Mouse (Mus musculus): ENCODE measurements around the gene Ubn1. TPM values are rescaled to one million over a fixed set of nuclear protein-coding genes. Genes with fewer than 3 reads are reported as not detected.
A peak's percentile ranks its signal among the peaks of the same experiment; 100 is the strongest.

Gene Ubn1
- polyA plus RNA-seq, 1 experiment, result 26.8 TPM

DNA sequence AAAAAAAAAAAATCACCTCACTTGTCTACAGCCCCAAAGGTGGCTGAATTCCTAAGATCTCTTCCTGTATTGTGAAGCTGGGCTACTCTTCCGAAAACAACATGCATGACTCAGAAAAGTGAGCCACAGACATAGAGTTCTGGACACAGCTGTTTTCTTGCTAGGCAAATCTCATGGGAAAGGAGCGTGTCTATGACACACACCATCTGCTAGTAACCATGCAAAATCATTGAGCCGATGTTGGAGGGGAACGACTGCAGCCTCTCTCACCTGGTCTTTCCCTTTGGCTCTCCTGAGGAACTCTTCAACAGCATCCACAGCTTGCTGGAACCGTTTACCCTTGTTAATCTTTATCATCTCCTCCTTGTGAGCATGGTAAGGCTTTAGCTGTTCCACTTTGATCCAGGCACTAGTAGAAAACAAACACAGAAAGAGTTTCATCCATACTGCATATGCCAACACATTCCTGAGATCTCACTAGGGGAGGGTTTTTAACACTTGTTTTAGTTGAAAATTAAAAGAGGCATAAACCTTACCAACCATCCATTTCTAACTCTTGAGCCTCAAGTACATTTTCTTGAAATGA is 13.1 kb upstream of the Ubn1 start:
- Histone ChIP-seq H3K27me3 (ENCODE audit: control insufficient read depth, insufficient read depth, low read length) (no peaks in the 10 kb centered on the region), H3K4me3 (ENCODE audit: control insufficient read depth, low read depth, low read length) (no peak overlapping the region), H3K4me1 (ENCODE audit: control insufficient read depth, insufficient read depth, low read length) (no peaks in the 10 kb centered on the region), H3K36me3 (ENCODE audit: control insufficient read depth, insufficient read depth, low read length) (peaks cover 8% of the 10 kb centered on the region), H3K27ac (ENCODE audit: control insufficient read depth, insufficient read depth, low read depth, low read length) (no peak overlapping the region)
- TF ChIP-seq CTCF (IDR thresholded peaks at IDR 0.05; ENCODE audit: control insufficient read depth, insufficient read depth, insufficient replicate concordance, low read depth, low read length) (no peak), POLR2A (IDR thresholded peaks at IDR 0.05; ENCODE audit: control insufficient read depth, low read depth, low read length) (no peak)

DNA sequence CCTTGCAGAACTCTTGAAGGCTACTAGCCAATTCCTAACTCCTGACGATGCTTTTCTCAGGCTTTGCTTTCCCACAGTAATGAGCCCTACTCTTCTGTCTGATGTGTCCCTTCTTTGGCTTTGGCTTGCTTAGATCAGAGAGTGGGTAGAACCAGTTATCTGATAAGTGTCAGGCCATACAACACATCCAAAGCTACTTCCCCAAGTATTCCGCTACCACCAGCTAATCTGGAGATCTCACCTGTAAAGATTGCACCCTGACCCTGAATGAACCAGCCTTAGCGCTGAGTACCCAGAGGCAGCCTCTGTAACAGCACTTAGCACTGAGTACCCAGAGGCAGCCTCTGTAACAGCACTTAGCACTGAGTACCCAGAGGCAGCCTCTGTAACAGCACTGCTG is 4.5 kb upstream of the Ubn1 start:
- Histone ChIP-seq H3K27ac (ENCODE audit: control insufficient read depth, insufficient read depth, low read depth, low read length) (no peak overlapping the region), H3K27me3 (ENCODE audit: control insufficient read depth, insufficient read depth, low read length) (no peaks in the 10 kb centered on the region), H3K4me1 (ENCODE audit: control insufficient read depth, insufficient read depth, low read length) (peaks cover 2% of the 10 kb centered on the region; the same call in 1 of the 2 replicates), H3K36me3 (ENCODE audit: control insufficient read depth, insufficient read depth, low read length) (peaks cover 3% of the 10 kb centered on the region; the same call in 1 of the 2 replicates), H3K4me3 (ENCODE audit: control insufficient read depth, low read depth, low read length) (no peak overlapping the region)
- TF ChIP-seq POLR2A (IDR thresholded peaks at IDR 0.05; ENCODE audit: control insufficient read depth, low read depth, low read length), result no peak
- no peak for TF ChIP-seq CTCF (IDR thresholded peaks at IDR 0.05; ENCODE audit: control insufficient read depth, insufficient read depth, insufficient replicate concordance, low read depth, low read length)

DNA sequence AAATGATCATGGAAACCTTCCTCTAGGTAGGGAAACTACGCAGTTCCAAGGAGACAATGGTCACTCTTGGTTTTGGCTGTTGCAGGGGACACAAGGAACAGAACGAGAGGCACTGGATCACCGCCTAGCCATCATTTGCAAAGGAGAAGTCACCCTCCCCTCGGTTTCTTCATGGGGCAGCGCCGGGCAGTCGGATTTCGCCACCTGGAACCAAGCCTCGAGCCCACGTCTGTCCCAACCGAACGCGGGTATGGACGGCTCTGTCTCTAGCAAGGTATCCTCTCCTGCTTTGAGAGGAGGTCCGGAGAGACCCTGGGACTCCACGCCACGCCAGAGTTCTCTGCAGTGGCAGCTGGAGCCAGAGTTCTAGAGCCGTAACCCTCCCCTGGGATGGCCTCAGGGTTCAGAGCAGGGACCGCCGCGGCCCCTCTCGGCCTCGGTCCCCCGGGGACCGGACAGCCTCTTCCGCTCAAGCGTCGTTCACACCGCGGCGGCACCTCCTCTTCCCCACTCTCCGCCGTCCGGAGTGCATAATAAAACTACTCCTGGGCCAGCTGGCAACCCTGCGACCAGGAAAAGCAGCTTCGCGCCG is 579 bp upstream of the Ubn1 start:
- H3K36me3 ChIP-seq (ENCODE audit: control insufficient read depth, insufficient read depth, low read length), result peaks cover 1% of the 10 kb centered on the region; the same call in 1 of the 2 replicates
- H3K4me1 ChIP-seq (ENCODE audit: control insufficient read depth, insufficient read depth, low read length), result peaks cover 4% of the 10 kb centered on the region
- peak overlapping the region; percentile 89 for H3K4me3 ChIP-seq (ENCODE audit: control insufficient read depth, low read depth, low read length)
- no peak for TF ChIP-seq POLR2A (IDR thresholded peaks at IDR 0.05; ENCODE audit: control insufficient read depth, low read depth, low read length)
- no peak for TF ChIP-seq CTCF (IDR thresholded peaks at IDR 0.05; ENCODE audit: control insufficient read depth, insufficient read depth, insufficient replicate concordance, low read depth, low read length)
- no peaks in the 10 kb centered on the region for H3K27me3 ChIP-seq (ENCODE audit: control insufficient read depth, insufficient read depth, low read length)
- H3K27ac ChIP-seq (ENCODE audit: control insufficient read depth, insufficient read depth, low read depth, low read length), result peak overlapping the region; percentile 92

DNA sequence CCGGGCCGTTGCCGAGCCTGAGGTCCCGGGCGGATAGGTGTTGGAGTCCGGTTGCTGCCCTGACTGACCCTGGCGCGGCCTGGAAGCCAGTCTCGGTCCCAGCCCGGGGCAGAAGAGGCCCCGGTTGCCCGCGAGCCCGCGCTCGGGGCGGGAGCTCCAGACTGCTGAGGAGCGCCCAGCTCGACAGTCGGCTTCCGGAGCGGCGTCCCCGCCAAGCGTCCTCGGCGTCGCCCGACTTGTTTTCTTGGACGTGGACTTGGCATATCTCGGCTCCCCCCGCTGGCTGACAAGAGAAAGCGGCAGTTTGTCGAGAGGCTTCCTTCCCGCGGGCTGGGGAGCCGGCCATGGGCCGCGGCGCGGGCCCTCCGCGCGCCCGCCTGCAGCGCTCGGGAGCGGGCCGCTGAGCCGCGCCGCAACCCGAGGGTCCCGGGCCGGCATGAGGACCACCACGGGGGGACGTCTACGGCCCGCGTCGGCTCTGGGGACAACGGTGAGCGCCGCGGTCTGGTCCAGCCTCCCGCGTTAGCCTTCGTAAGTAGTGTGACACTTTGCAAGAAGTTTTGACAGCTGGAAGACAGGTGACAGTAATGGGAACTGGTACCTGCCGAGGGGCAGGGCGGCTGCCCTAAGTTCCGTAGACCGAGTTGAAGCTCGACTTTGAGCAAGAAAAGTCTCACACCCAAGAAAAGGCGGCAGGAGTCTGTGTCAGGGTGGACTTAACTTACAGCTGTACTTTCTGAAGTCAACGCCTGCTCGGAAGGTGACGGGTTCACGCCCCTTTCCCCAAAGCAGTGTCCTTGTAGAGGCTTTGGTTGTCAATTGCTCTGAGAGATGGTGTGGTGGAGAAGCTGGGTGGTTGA is 624 bp downstream of the Ubn1 start:
- H3K4me1 ChIP-seq (ENCODE audit: control insufficient read depth, insufficient read depth, low read length), result peaks cover 4% of the 10 kb centered on the region
- TF ChIP-seq POLR2A (IDR thresholded peaks at IDR 0.05; ENCODE audit: control insufficient read depth, low read depth, low read length), result no peak; the same call in 1 of the 2 replicates
- no peak for TF ChIP-seq CTCF (IDR thresholded peaks at IDR 0.05; ENCODE audit: control insufficient read depth, insufficient read depth, insufficient replicate concordance, low read depth, low read length)
- peak overlapping the region; percentile 95 for H3K27ac ChIP-seq (ENCODE audit: control insufficient read depth, insufficient read depth, low read depth, low read length)
- peaks cover 1% of the 10 kb centered on the region; the same call in 1 of the 2 replicates for H3K36me3 ChIP-seq (ENCODE audit: control insufficient read depth, insufficient read depth, low read length)
- H3K4me3 ChIP-seq (ENCODE audit: control insufficient read depth, low read depth, low read length), result peak overlapping the region; percentile 89
- no peaks in the 10 kb centered on the region for H3K27me3 ChIP-seq (ENCODE audit: control insufficient read depth, insufficient read depth, low read length)

DNA sequence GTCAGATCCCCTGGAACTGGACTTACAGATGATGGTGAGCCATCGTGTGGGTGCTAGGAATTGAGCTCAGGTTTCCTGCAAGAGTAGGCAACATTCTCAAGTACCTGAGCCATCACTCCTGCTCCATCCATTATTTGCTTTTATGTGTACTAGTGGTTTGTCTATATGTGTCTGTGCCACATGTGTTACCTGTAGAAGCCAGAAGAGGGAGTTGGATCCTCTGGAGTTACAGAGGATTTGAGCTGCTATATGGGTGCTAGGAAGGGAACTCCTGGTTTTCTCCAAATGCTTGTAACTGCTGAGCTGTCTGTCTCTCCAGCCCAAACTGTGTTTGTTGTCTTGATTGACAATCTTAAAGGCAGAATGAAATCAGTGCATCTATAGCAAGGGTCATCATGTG is 8.3 kb downstream of the Ubn1 start:
- TF ChIP-seq POLR2A (IDR thresholded peaks at IDR 0.05; ENCODE audit: control insufficient read depth, low read depth, low read length) (no peak), CTCF (IDR thresholded peaks at IDR 0.05; ENCODE audit: control insufficient read depth, insufficient read depth, insufficient replicate concordance, low read depth, low read length) (no peak)

DNA sequence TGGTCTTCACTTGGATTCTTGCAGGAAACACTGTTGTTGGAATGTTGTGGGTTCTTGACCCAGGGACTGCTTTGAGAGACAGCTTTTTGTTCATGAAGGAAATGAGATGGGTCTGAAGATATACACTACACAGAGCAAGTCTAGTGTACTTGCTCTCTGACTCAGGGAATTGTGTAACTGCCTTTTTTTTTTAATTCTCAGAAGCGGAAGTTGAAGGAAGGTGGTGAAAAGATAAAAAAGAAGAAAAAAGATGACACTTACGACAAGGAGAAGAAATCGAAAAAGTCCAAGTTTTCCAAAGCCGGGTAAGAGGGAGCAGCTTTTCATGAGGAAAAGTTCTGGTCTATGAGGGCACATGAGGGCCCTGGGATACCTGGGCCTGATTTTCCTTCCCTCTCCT is 13.6 kb downstream of the Ubn1 start:
- H3K27ac ChIP-seq (ENCODE audit: control insufficient read depth, insufficient read depth, low read depth, low read length), result no peak overlapping the region
- H3K4me1 ChIP-seq (ENCODE audit: control insufficient read depth, insufficient read depth, low read length), result no peaks in the 10 kb centered on the region
- no peak for TF ChIP-seq CTCF (IDR thresholded peaks at IDR 0.05; ENCODE audit: control insufficient read depth, insufficient read depth, insufficient replicate concordance, low read depth, low read length)
- TF ChIP-seq POLR2A (IDR thresholded peaks at IDR 0.05; ENCODE audit: control insufficient read depth, low read depth, low read length), result no peak
- H3K4me3 ChIP-seq (ENCODE audit: control insufficient read depth, low read depth, low read length), result no peak overlapping the region
- H3K27me3 ChIP-seq (ENCODE audit: control insufficient read depth, insufficient read depth, low read length), result no peaks in the 10 kb centered on the region
- peaks cover 2% of the 10 kb centered on the region; the same call in 1 of the 2 replicates for H3K36me3 ChIP-seq (ENCODE audit: control insufficient read depth, insufficient read depth, low read length)

More for the DNA sequence above, 8.3 kb downstream of the Ubn1 start:
- no peaks in the 10 kb centered on the region for H3K4me1 ChIP-seq (ENCODE audit: control insufficient read depth, insufficient read depth, low read length)
- H3K27me3 ChIP-seq (ENCODE audit: control insufficient read depth, insufficient read depth, low read length), result no peaks in the 10 kb centered on the region
- no peaks in the 10 kb centered on the region; the same call in 1 of the 2 replicates for H3K36me3 ChIP-seq (ENCODE audit: control insufficient read depth, insufficient read depth, low read length)
- no peak overlapping the region for H3K27ac ChIP-seq (ENCODE audit: control insufficient read depth, insufficient read depth, low read depth, low read length)
- H3K4me3 ChIP-seq (ENCODE audit: control insufficient read depth, low read depth, low read length), result no peak overlapping the region

DNA sequence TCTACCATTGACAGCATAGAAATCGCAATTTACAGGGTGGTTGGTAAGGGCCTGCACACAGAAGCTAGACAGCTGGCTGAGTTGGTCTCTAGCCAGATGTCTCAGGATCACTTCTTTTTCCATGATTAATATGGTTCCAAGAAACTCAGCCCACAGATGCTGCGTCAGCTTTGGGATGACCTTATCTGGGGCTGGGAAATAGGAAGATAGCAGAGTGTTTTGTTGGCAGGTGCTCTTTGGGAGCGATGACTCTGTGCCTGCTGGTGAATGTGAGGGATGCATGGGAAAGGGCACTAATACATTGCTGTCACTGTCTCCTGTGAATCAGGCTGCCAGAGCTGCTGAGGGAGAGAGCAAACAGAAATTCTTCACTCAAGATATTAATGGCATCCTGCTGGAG is 20.5 kb downstream of the Ubn1 start:
- Histone ChIP-seq H3K36me3 (ENCODE audit: control insufficient read depth, insufficient read depth, low read length) (peaks cover 9% of the 10 kb centered on the region), H3K4me3 (ENCODE audit: control insufficient read depth, low read depth, low read length) (no peak overlapping the region), H3K4me1 (ENCODE audit: control insufficient read depth, insufficient read depth, low read length) (no peaks in the 10 kb centered on the region), H3K27ac (ENCODE audit: control insufficient read depth, insufficient read depth, low read depth, low read length) (no peak overlapping the region), H3K27me3 (ENCODE audit: control insufficient read depth, insufficient read depth, low read length) (no peaks in the 10 kb centered on the region)
- no peak for TF ChIP-seq POLR2A (IDR thresholded peaks at IDR 0.05; ENCODE audit: control insufficient read depth, low read depth, low read length)
- TF ChIP-seq CTCF (IDR thresholded peaks at IDR 0.05; ENCODE audit: control insufficient read depth, insufficient read depth, insufficient replicate concordance, low read depth, low read length), result no peak
